In genomic region chr7:130368827-130369641, GRCm38 (mm10) we compare ENCODE assay signal across 9 mouse cellular contexts.
DNase-seq lines count a peak whose midpoint lies in the region; ATAC-seq lines count a peak whose summit lies in the region.
"Had no signal": no experiment of that assay in that cellular context is flagged by ENCODE, and none has a peak within 500 bp of the region (broad histone marks: within the 10 kb centered on the region; RNA-seq: fewer than 3 reads in every experiment).

No protein-coding gene starts in this region.

- peak overlapping the region; percentile 30 for H3K4me2 ChIP-seq in heart, embryonic 16.5 days (ENCODE audit: low read depth, low read length)
- peak overlapping the region; percentile 34 for H3K4me2 ChIP-seq in forebrain, embryonic 15.5 days (replicated peaks)
- peak overlapping the region; percentile 37 for H3K4me2 ChIP-seq in midbrain, embryonic 11.5 days
- H3K4me2 ChIP-seq: liver, embryonic 13.5 days had no signal

- no peak for DNase-seq in heart, postnatal 10 days
- peak; percentile 25 for DNase-seq in ZHBTc4 (ENCODE audit: low read depth, low spot score)
- DNase-seq in midbrain, embryonic 11.5 days (ENCODE audit: low spot score, missing footprints): peak; percentile 92
- no peak for DNase-seq in adrenal gland, postnatal 25 days
- no peak for DNase-seq in adrenal gland, adult 18-20 months (ENCODE audit: low spot score in 2 of 2)
- no peak for DNase-seq in c-Kit-positive CD71-positive TER-119-positive erythroid progenitor cells, embryonic 14.5 days (ENCODE audit: low spot score)
- DNase-seq: liver, embryonic 13.5 days had no signal

- no peak for ATAC-seq in heart, embryonic 16.5 days (replicated peaks; ENCODE audit: extremely low read depth, insufficient read depth, low FRiP score)
- ATAC-seq in forebrain, embryonic 15.5 days (replicated peaks): peak; percentile 65; the same call in 1 of the 2 replicates
- ATAC-seq in midbrain, embryonic 11.5 days (ENCODE audit: low FRiP score): peak; percentile 77

- 0 out of 2 replicates have a peak, but pooled peaks cover 2% of the 10 kb centered on the region for H3K27me3 ChIP-seq in heart, embryonic 16.5 days (ENCODE audit: control insufficient read depth, insufficient read depth, low read length)
- H3K27me3 ChIP-seq in forebrain, embryonic 15.5 days: no peaks in the 10 kb centered on the region; the same call in 1 of the 2 replicates
- H3K27me3 ChIP-seq in midbrain, embryonic 11.5 days (ENCODE audit: control insufficient read depth, insufficient read depth, low read length): peaks cover 27% of the 10 kb centered on the region
- H3K27me3 ChIP-seq: liver, embryonic 13.5 days had no signal

- no peaks in the 10 kb centered on the region for H3K4me1 ChIP-seq in heart, embryonic 16.5 days (ENCODE audit: control insufficient read depth, insufficient read depth, low read length)
- peaks cover 32% of the 10 kb centered on the region for H3K4me1 ChIP-seq in forebrain, embryonic 15.5 days
- H3K4me1 ChIP-seq in midbrain, embryonic 11.5 days (ENCODE audit: control insufficient read depth, insufficient read depth, low read length): peaks cover 38% of the 10 kb centered on the region
- H3K4me1 ChIP-seq: liver, embryonic 13.5 days had no signal

- H3K36me3 ChIP-seq in heart, embryonic 16.5 days (ENCODE audit: control insufficient read depth, insufficient read depth): no peaks in the 10 kb centered on the region
- no peaks in the 10 kb centered on the region for H3K36me3 ChIP-seq in forebrain, embryonic 15.5 days
- H3K36me3 ChIP-seq in midbrain, embryonic 11.5 days (ENCODE audit: control insufficient read depth, insufficient read depth, low read length): no peaks in the 10 kb centered on the region
- H3K36me3 ChIP-seq: liver, embryonic 13.5 days had no signal

- 50% methylated on average over 24 of the region's 24 CpGs for WGBS in heart, embryonic 16.5 days
- 12% methylated on average over 24 of the region's 24 CpGs for WGBS in forebrain, embryonic 15.5 days
- WGBS in midbrain, embryonic 11.5 days: 10% methylated on average over 24 of the region's 24 CpGs

- H3K4me3 ChIP-seq in heart, embryonic 16.5 days (ENCODE audit: low read length): no peak overlapping the region
- H3K4me3 ChIP-seq in forebrain, embryonic 15.5 days: 0 out of 2 replicates have a peak overlapping the region, but pooled peaks have one; percentile 8
- no peak overlapping the region for H3K4me3 ChIP-seq in midbrain, embryonic 11.5 days (ENCODE audit: low read depth, low read length)
- H3K4me3 ChIP-seq: liver, embryonic 13.5 days had no signal

- H3K9ac ChIP-seq in heart, embryonic 16.5 days (ENCODE audit: low read length): 0 out of 2 replicates have a peak overlapping the region, but pooled peaks have one; percentile 12
- H3K9ac ChIP-seq in forebrain, embryonic 15.5 days (replicated peaks): peak overlapping the region; percentile 24; the same call in 1 of the 2 replicates
- H3K9ac ChIP-seq in midbrain, embryonic 11.5 days (ENCODE audit: low read length): no peak overlapping the region
- H3K9ac ChIP-seq: liver, embryonic 13.5 days had no signal

- intact Hi-C loops in heart, postnatal 10 days (cut with DNase I): no loop called here

- H3K9me3 ChIP-seq in heart, embryonic 16.5 days (replicated peaks; ENCODE audit: control insufficient read depth, low read length): peaks cover 8% of the 10 kb centered on the region; the same call in 1 of the 2 replicates
- H3K9me3 ChIP-seq in forebrain, embryonic 15.5 days: 0 out of 2 replicates have a peak, but pooled peaks cover 4% of the 10 kb centered on the region
- H3K9me3 ChIP-seq in midbrain, embryonic 11.5 days (ENCODE audit: control insufficient read depth, low read length): peaks cover 8% of the 10 kb centered on the region; the same call in 1 of the 2 replicates
- H3K9me3 ChIP-seq: liver, embryonic 13.5 days had no signal

- H3K27ac ChIP-seq in heart, embryonic 16.5 days (ENCODE audit: low read length): no peak overlapping the region
- H3K27ac ChIP-seq in forebrain, embryonic 15.5 days (replicated peaks): no peak overlapping the region
- H3K27ac ChIP-seq in midbrain, embryonic 11.5 days (ENCODE audit: low read depth, low read length): peak overlapping the region; percentile 72
- H3K27ac ChIP-seq: liver, embryonic 13.5 days had no signal

Comparison
In these comparisons a context has a peak if more than half of its experiments do, and no peak if none do; other contexts are left out.
1. DNase-seq: peak in ZHBTc4 (single experiment) and midbrain, embryonic 11.5 days (single experiment); none in heart, postnatal 10 days (0 of 2), adrenal gland, postnatal 25 days (single experiment), adrenal gland, adult 18-20 months (0 of 2) and c-Kit-positive CD71-positive TER-119-positive erythroid progenitor cells, embryonic 14.5 days (single experiment).
2. Peak in every context shown above with its lines, with median percentiles within 50 percentile points of each other: H3K4me2 ChIP-seq.